Mouse (Mus musculus) cortical plate, adult 2 months (tissue): ENCODE measurements at regions not wholly inside any gene's neighbourhood (a gene's known extent, or its start where the extent isn't known, plus 50 kb on each side); places are given as distances from the start of the nearest gene placed in this dataset.

Experiments
- CTCF ChIP-seq: fragments of 200-500 bp; IDR thresholded peaks from 2 replicates; pipeline ENCODE4 v1.5.1; 2011; ENCODE audit warnings: mild to moderate bottlenecking, control low read depth, low read length; ENCODE audit not compliant: insufficient read depth; ENCODE audit errors: extremely low read depth
- POLR2A ChIP-seq: fragments of 200-500 bp; IDR thresholded peaks from 2 replicates; pipeline ENCODE4 v1.6.1; 2011; ENCODE audit warnings: mild to moderate bottlenecking, low read length, control low read depth; ENCODE audit not compliant: insufficient read depth; ENCODE audit errors: extremely low read depth

DNA sequence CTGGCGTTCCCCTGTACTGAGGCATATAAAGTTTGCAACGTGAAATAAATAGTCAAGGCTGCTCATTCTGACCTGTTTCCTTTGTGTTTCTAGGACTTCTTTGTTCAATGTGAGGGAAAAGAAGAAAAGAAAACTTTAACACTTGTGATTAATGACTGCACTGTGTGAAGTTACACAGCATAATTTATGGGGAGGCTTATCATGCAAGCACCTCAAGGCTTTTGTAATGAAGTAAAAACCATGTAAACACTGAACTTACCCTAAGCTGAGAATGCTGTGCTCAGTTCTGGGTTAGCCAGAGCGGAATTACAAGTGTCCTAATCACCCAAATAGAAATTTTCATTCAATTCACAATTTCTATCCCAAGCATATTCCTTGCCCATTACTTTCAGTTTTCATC lies 241.2 kb downstream of the Otol1 start:
- no peak for TF ChIP-seq CTCF
- no peak for TF ChIP-seq POLR2A
